In the genomic region with DNA sequence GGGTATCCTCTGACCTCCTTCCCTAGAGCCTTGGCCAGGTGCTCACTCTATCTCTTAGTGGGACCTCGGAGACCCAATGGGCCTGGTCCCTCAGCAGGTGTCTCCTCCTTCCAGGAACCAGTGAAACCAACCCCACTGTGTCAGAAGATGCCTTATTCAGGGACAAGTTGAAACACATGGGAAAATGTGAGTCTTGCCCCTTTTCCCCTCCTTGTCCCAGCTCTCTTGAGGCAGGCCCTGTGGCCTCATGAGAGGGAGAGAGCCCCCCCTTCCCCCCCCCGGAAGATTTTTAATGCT, we compare ENCODE assay signal across 7 mouse cellular contexts. TPM values are rescaled to one million over a fixed set of nuclear protein-coding genes. Genes with fewer than 3 reads are reported as not detected.
DNase-seq lines count a peak whose midpoint lies in the region; ATAC-seq and TF ChIP-seq lines count a peak whose summit lies in the region.

No protein-coding gene starts in this region.

- TF ChIP-seq POLR2A in small intestine, adult 2 months (IDR thresholded peaks at IDR 0.05; ENCODE audit: low read depth, low read length) = no peak

- peaks cover 19% of the 10 kb centered on the region for H3K27me3 ChIP-seq in forebrain, embryonic 12.5 days
- H3K27me3 ChIP-seq in limb, embryonic 10.5 days (ENCODE audit: low read depth, poor library complexity, severe bottlenecking) = peaks cover 24% of the 10 kb centered on the region
- H3K27me3 ChIP-seq in small intestine, adult 2 months (ENCODE audit: control insufficient read depth, insufficient read depth, low read length) = no peaks in the 10 kb centered on the region

- H3K36me3 ChIP-seq in forebrain, embryonic 12.5 days (replicated peaks) = peaks cover 22% of the 10 kb centered on the region
- H3K36me3 ChIP-seq in limb, embryonic 10.5 days = peaks cover 34% of the 10 kb centered on the region
- no peaks in the 10 kb centered on the region for H3K36me3 ChIP-seq in small intestine, adult 2 months (ENCODE audit: control insufficient read depth, insufficient read depth, low read length)

- peaks cover 28% of the 10 kb centered on the region for H3K4me1 ChIP-seq in forebrain, embryonic 12.5 days
- peaks cover 42% of the 10 kb centered on the region for H3K4me1 ChIP-seq in limb, embryonic 10.5 days
- peaks cover 2% of the 10 kb centered on the region; the same call in 1 of the 2 replicates for H3K4me1 ChIP-seq in small intestine, adult 2 months (ENCODE audit: control insufficient read depth, insufficient read depth, insufficient read length, low read length)

- no peaks in the 10 kb centered on the region for H3K9me3 ChIP-seq in forebrain, embryonic 12.5 days
- H3K9me3 ChIP-seq in limb, embryonic 10.5 days (replicated peaks) = no peaks in the 10 kb centered on the region

- H3K9ac ChIP-seq in forebrain, embryonic 12.5 days = peak overlapping the region; percentile 46

- H3K27ac ChIP-seq in layer of hippocampus, adult 2 months = peak overlapping the region; percentile 82
- H3K27ac ChIP-seq in forebrain, embryonic 12.5 days = peak overlapping the region; percentile 75
- H3K27ac ChIP-seq in limb, embryonic 10.5 days = peak overlapping the region; percentile 83
- peak overlapping the region; percentile 31; the same call in 1 of the 2 replicates for H3K27ac ChIP-seq in small intestine, adult 2 months (ENCODE audit: insufficient read depth, low read depth, low read length)

- DNase-seq in layer of hippocampus, adult 2 months (ENCODE audit: low spot score in 2 of 2) = no peak
- no peak for DNase-seq in layer of hippocampus, postnatal 36 days
- DNase-seq in limb, embryonic 10.5 days (ENCODE audit: low spot score) = no peak
- DNase-seq in urinary bladder, postnatal 4 days (ENCODE audit: low spot score in 2 of 2) = no peak
- DNase-seq in urinary bladder, postnatal 36 days (ENCODE audit: low spot score in 2 of 2) = no peak

- TF ChIP-seq CTCF in layer of hippocampus, adult 2 months (conservative IDR thresholded peaks at IDR 0.05) = no peak
- TF ChIP-seq CTCF in small intestine, adult 2 months (IDR thresholded peaks at IDR 0.05; ENCODE audit: extremely low read depth, insufficient read length, insufficient replicate concordance, low read depth, low read length) = no peak

- 36% methylated on average over 2 of the region's 2 CpGs for WGBS in forebrain, embryonic 12.5 days
- 43% methylated on average over 2 of the region's 2 CpGs for WGBS in limb, embryonic 10.5 days
- 53% methylated on average over 2 of the region's 2 CpGs for WGBS in small intestine, adult 2 months

- H3K4me3 ChIP-seq in layer of hippocampus, adult 2 months = no peak overlapping the region
- H3K4me3 ChIP-seq in forebrain, embryonic 12.5 days (replicated peaks) = no peak overlapping the region
- peak overlapping the region; percentile 41; the same call in 1 of the 2 replicates for H3K4me3 ChIP-seq in limb, embryonic 10.5 days
- no peak overlapping the region for H3K4me3 ChIP-seq in small intestine, adult 2 months (ENCODE audit: low read depth, low read length)

- no peak for ATAC-seq in forebrain, embryonic 12.5 days (ENCODE audit: low FRiP score)

- peak overlapping the region; percentile 45 for H3K4me2 ChIP-seq in forebrain, embryonic 12.5 days

RNA-seq across cellular contexts. Expression of a gene that starts 17.3 kb away (rescaled TPM):
- total RNA-seq in layer of hippocampus, adult 2 months (2021) = 10 to 100 TPM; 64.9 to 65.6 TPM
- 10 to 100 TPM; 67.6 to 78.7 TPM for total RNA-seq in layer of hippocampus, postnatal 36 days (2021)
- polyA plus RNA-seq in forebrain, embryonic 12.5 days (2016; fragmentation: Nextera tagmentation; extraction: Ambion mirVana) = 62.0 and 67.5 TPM in 2 replicates
- 57.9 and 68.1 TPM in 2 replicates for polyA plus RNA-seq in limb, embryonic 10.5 days (2016; fragmentation: Nextera tagmentation; extraction: Ambion mirVana)
- polyA plus RNA-seq in small intestine, adult 2 months (2012; rRNA removed) = 9.4 and 17.5 TPM in 2 replicates

Comparison
In these comparisons a context has a peak if more than half of its experiments do, and no peak if none do; other contexts are left out.
1. H3K27ac ChIP-seq: peak in every context shown above with its lines; median percentile 83 in limb, embryonic 10.5 days; 82 in layer of hippocampus, adult 2 months; 75 in forebrain, embryonic 12.5 days; 31 in small intestine, adult 2 months.